Mouse (Mus musculus): ENCODE data around the gene Plin3.

DNA sequence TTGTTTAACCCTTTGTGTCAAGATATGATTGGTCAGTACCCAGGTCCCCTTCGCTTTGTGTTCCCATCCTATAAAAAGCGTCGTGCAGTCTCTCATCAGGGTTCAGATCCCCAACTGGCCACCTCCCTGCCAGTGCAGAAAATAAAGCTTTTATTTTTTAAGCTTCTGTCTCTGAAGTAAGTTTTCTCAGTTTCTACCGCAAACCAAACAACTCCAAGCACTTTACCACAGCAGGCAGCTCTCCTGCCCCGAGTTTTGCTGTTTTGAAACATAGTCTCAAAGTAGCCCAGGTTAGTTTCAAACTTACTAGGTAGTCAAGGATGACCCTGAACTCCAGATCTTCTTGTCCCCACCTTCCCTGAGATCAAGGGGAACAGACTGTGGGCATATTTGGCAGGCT, 14.3 kb downstream of the Plin3 start:
- TF ChIP-seq CTCF (conservative IDR thresholded peaks at IDR 0.05; ENCODE audit: insufficient read depth, insufficient read length, low read depth, low read length) (no peak), POLR2A (IDR thresholded peaks at IDR 0.05; ENCODE audit: low read depth, low read length) (no peak)

Measured in kidney, adult 2 months (tissue).